Mouse (Mus musculus) frontal cortex, adult 2 months (tissue): ENCODE data around the gene Neurog1. TPM values are rescaled to one million over a fixed set of nuclear protein-coding genes. Genes with fewer than 3 reads are reported as not detected.

ENCODE experiments used
- DNase-seq, 2 experiments: peaks; one replicate each; pipeline ENCODE4 v3.0.0; 2022; ENCODE audit warnings: low spot score in 1 of 2; ENCODE audit errors: extremely low spot score in 1 of 2
- polyA plus RNA-seq: library from polyadenylated mRNA; depleted of rRNA; stranded (reverse); fragments of >200 nt; gene quantifications from 2 replicates; pipeline ENCODE4 v1.2.3, GENCODE M21; 2012

The Neurog1 gene
- polyA plus RNA-seq, 1 experiment: 0.24 TPM

DNA sequence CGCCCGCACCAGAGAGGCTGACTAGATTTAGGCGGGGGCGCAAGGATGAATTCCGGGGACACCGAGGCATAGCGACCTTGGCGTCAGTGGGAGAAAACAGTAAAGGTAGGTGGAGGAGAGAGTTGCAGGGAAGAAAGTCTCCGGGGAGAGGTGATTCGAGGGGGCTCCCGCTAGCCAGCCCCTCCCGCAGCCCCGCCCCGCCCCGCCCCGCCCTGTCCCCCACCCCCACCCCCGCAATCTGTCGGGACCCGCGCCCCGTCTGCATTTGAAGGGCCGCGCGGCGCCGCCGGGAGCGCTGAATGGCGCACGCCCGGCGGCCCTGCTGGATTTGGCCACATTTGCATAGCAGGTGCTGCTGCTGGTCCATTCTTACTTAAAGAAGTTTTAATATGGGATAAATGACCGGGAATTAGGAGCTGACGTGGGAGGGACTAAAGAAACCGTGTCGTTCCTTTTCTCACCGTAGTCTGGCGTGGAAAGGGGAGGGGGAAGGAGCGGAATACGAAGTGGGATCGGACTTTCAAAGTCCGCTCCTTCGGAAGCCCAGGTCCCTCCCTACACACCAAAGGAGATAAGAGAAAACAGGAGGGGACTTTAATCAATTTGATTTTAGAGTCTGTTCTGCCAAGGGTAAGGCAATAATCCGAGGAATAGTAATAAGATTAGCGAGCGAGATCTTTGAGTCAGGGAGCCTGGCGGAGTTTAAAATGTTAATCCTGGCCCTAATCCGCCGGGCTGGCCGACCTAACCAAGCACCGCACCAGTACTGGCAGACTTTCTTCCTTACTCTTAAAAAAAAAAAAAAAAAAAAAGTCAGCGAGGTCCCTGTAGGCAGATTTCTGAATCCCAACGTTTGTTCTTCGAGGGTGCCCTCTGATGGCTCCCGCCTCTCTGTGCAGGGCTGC, 7.3 kb upstream of the Neurog1 start:
- no peak for DNase-seq

DNA sequence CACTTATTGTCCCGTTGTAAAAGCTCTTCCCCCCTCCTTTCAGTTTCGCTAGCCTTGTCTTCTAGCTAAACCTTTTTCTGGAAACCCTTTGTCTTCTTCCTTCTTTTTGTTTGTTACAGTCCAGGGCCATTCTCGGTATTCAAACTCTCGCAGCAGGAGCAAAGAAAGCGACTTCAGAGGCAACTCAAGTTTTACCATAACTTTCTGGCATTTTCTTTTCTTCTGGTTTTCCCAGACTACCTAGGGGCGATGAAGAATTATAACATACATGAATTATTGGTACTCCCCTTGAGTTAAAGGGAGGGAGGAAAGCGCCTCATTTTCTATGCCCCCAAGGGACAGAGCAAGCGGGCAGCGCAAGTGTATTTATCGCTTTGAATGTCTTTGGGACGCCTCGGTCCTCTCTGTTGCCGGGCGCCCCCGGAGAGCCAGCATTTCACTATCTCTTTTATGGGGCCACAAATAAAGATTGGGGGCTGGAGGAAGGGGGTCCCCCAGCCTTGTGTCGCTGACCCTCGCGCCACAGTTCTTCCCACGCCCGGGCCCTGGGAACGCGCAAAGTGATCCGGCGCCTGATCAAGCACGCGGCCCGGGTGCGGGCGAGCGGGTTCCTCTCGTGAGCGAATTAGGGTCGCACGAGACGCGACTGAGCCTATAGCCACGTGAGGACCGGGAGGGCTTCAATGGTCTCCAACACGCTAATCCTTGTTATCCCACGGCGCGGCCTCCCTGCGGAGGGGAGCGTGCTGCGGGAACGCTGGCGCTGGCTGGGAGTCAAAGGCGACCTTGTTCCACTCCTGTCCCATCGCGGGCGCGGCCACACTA, 6.4 kb upstream of the Neurog1 start:
- DNase-seq: no peak

DNA sequence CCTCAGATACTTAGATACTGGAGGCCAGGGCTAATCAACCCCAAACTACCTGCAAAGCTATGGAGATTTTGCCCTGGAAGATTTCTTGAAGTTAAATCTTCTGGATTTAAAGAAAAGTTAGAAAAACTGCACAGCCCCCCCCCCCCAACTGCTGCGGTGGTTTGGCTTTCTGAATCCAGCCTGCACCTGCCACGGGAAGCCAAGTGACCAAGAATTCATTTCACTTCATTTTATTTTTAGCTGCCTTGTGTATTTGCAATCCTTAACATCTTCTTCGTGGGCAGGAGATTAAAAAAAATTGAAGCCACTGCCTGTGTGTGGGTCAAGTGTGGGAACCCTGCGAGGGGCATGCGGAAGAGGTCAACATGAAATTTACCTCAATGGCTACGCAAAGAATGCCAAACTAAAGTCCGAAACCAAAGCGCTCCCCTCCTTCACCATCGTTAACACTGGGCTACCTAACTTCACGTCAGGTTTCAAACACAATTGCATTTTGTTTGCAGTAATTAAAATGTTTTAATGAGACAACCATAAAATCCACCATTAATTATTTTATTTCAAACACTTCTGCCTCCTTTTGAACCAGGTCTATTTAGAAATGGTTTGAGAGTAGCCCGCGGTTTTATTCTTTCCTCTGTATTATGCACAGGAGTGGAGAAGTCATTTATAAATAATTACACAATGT, 5.6 kb upstream of the Neurog1 start:
- DNase-seq: no peak

DNA sequence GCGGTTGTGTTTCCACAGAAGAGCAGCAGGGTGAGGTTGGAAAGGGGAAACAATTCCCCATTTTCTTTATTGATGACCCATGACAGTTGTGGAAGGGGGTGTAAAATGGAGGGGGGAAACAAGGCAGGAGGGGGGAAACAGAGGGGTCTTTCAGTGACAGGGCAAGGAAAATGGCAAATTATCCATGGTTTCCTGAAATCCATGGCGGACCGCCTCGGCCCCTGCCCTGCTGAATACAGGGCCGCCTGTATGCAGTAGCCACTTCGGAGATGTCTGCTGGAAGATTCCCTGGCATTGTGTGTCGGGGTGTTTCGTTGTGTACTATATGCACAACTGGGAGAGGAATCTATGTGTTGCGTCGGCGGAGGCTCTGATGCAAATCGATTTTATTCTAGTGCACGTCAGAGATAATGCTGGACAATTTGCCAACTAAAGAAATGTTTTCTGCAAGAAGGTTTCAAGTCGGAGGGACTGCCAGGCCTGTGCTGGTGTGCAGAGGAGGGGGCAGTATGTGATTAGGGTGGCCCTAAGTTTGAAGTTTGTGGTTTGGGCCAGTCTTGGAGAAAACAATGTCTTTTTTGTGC, 4.8 kb upstream of the Neurog1 start:
- DNase-seq: no peak

DNA sequence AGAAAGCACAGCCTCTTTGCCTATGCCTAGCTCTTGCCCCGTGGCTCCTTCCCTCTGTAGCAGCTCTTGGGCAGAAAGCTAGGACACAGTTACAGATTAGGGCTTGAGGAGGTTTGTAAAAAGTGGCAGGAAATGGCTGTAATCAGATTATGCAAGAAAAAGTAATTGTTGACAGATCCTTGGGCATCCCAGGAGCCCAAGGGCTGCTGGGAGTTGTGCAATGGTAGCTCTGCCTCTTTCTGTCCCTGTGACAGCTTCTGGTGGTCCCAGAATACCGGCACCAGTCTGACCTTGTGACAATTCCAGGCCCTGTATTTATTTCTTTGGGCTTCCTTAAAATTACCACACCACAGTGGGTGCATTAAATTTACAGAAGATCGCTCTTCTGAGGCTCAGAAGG, 1.4 kb upstream of the Neurog1 start:
- DNase-seq: no peak

DNA sequence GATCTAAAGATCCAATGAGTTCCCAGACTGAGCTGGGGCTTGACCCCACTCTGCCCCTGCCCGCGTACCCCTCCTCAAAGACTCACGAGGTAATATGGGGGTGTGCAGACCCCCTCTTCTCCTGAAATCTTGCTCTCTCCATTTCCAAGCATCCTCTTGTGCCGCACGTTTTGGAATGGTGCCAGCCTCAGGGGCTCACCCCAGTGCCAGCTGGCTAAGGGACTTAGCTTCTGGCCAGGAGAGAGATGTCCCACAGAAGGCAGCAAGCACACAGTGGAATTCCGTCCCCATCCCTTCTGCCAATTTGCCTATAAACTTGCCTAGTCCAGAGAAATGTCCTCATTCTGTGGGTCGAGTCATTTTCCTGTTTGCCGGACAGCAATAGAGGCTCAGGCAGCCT, 820 bp upstream of the Neurog1 start:
- no peak for DNase-seq

DNA sequence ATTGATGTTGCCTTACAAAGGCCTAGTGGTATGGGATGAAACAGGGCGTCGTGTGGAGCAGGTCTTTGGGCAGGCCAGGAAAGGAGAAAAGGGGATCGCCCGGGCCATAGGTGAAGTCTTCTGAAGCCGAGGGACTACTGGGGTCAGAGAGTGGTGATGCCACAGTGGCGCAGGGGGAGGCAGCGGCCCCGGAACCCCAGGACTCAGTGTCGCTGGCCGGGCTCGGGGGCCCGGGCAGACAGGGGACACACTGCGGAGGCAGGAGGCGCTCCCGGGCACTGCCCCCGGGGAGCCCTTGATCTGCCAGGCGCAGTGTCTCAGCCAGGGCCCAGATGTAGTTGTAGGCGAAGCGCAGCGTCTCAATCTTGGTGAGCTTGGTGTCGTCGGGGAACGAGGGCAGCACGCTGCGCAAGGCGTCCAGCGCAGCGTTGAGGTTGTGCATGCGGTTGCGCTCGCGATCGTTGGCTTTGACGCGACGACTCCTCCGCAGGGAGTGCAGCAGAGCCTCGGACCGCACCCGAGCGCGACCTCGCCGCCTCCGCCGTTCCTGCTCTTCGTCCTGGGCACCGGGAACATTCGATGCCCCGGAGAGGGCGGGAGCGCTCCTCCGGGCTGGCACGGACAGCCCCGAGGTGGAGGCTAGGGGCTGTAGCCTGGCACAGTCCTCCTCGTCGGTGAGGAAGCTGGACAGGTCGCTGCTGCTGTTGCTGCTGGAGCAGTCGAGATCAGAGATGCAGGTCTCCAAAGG, 613 bp downstream of the Neurog1 start:
- no peak for DNase-seq

DNA sequence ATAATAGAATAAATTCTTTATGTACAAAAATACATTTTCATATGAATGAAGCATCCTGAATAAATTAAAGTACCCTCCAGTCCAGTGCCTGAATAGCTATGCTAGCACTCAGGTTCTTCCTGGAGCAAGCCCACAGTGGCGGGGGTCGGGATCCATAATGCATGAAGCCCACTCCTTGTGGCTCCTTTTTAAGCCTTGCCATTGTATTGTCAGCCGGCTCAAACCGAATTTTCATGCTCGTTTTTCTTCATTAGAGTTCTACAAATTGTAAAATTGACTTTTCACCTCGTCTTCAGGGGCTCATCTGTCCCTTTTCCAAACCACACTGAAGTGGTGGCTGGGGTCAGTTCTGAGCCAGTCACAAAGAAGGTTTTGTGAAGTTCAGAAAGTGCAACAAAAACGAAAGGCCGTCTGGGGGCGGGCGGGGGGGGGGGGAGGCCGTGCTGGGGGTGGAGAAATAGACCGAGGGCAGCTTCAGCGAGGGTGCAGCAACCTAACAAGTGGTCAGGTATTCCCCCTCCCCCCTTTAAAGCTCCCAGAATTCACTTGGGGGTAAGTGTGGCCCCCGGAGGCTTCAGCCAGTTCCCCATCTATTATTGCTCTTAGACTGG, 1.3 kb downstream of the Neurog1 start:
- no peak for DNase-seq

DNA sequence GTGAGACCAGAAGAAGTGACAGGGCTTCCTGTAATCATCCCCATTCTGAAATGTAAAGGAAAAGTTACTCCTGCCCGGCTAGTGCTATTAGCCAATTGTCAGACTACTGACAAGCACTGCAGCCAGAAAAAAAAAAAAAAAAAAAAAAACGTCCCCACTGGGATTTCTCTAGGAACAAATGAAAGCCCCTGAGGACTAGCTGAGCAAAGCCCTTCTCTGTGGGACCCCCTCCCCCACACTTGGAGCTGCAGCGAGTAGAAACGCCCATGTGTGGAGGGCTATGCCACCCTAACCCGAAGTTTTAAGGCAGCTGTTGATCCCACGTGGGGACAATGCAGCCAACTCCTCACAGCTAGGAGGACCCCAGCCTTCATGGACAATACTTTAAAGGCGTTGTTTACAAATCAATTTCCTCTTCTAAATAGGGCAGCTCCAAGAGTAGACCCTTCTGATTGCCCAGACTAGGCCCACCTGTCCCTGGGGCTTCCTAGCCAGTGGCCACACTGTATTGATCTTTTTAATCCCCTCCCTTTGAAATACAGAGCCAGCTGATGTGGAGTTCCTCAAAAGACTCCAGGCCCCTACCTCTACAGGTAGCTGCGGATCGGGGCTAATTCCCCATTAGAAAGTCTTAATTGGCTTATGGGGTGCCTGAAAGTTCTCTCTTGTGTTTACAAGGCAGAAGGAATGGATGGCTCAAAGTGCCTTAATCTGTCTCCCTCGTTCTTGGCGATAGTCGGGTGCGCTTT, 2.2 kb downstream of the Neurog1 start:
- no peak for DNase-seq

DNA sequence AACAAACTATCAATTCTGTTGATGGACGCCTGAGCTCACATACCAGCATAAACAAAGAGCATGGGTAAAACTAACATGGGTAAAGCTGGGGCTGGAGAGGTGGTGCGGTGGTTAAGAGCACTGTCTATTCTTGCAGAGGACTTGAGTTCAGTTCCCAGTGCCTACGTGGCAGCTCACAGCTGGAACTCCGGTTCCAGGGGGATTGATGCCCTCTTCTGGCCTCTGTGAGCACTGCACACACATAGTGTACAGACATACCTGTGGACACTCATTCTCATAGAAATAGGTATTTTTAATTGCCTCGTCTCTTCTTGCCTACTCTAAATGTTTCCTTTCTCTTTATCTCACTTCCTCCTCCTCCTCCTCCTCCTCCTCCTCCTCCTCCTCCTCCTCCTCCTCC, 8.9 kb downstream of the Neurog1 start:
- no peak for DNase-seq

DNA sequence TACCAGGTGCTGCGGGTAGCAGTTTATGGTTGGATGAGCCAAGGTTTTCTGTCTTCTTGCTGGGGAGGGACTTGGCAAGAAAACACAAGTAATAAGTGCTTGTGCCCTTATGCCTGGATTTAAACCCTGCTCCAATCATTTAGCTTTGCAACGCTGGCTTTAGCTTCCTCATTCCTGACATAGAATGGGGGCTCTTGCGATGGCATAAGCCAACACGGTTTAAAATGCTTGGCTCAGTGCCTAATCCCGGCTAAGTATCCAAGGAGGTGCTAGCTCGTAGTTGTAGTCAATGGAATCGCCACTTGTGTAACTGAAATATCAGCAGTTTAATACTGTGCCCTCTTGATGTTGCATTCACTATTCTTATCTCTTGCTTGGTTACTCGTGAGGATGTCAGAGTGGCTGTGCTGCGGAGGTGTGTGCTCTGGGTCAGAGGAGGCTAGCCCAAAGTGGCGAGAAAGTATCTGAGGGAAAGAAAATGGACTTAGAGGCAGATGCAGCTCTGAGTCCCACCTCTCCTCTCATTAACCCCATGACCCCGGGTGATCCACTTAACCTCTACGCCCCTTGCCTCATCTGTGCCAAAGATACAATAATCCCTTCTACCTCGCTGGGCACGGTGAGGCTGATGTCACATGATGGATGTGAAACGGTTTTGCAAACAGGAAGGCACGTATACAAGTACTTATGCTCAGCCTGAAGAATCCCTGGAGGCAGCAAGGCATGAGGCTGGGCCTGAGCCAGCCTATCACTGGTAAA, 11.8 kb downstream of the Neurog1 start:
- DNase-seq: no peak

DNA sequence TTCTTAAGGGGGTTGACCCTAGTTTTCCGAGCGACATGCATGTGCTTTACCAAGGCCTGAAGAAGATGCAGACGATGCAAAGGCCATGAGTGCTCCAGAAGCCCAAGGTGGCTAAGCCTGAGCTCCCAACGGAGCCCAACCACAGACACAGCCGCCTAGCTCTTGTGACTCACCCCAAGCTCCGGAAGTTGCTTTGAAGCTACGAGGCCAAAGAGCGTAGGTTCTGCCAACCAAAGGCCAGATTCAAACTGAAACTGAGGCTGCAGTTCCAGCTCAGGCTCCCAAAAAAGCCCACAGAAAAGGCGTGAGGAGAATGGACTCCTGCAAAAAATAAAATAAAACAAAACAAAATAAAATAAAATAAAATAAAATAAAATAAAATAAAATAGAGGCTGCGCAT, 14.1 kb downstream of the Neurog1 start:
- DNase-seq: no peak

DNA sequence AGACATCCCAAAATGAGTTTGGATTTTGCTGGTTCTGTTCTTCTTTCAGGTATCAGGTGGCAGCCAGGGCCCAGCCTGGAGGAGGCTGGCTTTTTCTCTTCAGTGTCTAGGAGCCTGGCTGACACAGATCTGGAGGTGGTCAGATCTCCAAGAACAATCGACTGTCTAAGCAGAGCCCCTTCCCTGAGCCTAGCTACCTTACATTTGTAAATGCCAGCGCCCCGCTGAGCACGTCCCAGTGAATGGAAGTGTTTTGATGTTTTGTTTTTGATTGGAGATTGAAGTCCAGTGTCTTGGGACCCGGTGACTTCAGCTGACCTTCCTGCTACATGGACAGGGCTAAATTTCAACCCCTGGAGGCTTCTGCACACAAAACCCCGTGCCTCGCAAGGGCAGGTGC, 15.8 kb downstream of the Neurog1 start:
- DNase-seq: no peak

DNA sequence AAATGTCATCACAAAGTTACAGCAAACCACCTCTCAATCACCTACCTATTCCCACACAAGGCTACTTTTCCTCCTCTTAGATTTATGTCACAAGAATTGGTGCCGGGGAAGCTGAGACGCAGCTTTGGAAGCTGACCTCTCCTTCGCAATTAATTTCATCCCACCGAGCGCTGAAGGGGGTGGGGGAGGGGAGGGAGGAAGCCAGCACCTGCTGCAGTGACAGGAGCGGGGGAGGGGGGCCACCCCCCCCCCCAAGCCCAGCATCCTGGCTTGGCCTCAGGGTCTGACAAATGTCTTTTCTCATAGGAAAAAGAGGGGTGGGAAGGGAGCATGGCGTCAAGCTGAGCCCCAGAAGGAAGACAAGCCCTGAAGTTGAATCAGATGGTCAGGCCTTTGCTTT, 23.2 kb downstream of the Neurog1 start:
- DNase-seq: no peak

DNA sequence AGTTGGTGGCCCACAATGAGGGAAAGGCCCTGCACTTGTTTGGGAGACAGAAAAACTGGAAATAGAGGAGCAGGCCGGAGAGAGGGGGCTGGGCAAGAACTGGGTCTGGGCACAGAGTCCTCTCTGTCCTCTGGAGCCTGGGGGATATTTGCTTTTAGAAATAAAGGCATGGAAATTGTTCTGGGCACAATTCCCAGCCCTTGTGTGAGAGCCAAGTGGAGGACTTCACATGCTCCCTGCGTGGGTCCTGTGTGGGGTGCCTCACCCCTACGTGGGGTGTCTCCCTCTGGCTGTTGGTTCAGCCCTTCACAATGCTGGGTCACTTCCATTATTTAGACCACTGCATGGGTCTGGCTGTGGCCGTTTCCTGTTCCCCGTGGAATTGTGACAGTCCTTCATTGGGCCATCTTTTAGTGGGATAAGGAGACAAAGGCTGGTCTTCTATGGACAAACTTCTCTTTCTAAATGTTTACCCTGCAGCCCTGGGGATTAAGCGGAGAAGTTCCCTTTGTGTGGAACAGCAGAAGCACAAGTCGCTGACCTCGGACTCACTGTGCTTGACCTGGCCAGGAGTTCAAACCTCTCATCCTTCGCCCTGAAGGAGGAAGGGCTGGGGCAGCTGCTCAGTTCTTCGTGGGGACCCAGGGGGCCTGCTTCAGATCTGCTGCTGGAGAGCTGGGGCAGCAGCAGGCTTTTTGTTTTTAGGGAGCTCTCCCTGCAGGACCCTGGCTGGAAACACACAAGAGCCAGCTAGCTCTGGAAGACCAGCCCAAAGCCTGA, 25.6 kb downstream of the Neurog1 start:
- peak; percentile 59 to 71 for DNase-seq

DNA sequence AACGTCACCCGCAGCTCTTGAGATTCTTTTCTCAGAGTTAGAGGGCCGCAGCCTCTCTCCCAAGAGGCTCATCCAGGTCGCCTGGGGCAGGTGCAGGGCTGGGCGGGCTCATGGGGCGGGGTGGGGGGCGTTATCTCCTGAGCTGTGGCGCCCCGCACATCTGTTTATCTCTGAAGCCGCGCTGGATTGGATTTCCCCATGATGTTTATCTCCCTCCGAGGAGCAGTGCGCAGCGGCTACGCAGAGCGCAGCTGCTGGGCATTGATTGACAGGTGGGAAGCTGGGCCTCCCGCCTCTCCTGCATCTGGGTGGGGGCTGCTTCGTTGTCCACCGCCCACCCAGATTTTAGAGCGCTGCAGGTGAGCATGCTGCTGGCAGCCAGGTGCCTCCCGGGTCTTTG, 28.3 kb downstream of the Neurog1 start:
- DNase-seq: no peak

DNA sequence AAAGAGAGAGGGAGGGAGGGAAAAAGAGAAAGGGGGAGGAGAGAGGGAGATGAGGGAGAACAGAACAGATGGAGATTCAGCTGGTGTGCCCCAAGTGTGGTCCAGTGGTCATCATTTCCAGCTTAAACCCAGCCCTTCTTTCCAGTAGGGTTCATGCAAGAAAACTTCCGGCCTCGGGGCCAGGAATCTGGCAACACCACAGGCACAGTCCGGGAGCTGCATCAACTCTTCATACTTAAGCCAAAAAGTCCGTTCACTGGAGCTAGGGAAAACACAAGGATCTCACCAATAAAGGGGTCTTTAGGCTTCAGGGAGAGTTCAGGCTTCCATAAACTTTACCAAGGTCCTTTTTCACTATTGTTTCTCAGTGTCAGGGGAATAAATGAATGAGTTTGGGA, 29.1 kb downstream of the Neurog1 start:
- DNase-seq: no peak
